Mouse (Mus musculus): Measurements from ENCODE around the gene Slc1a2. TPM values are rescaled to one million over a fixed set of nuclear protein-coding genes. Genes with fewer than 3 reads are reported as not detected.

Gene Slc1a2
- polyA plus RNA-seq, 1 experiment from 2014 or later = 0.47 TPM

- 57% methylated on average over 8 of the region's 8 CpGs for WGBS
These were observed 106.3 kb downstream of the Slc1a2 start for GRCm38 (mm10) chr2:102764602-102765374.

GRCm38 (mm10) chr2:102768267-102768666, 109.8 kb downstream of the Slc1a2 start:
- Histone ChIP-seq H3K36me3 (no peaks in the 10 kb centered on the region), H3K4me1 (replicated peaks) (peaks cover 6% of the 10 kb centered on the region), H3K4me3 (no peak overlapping the region), H3K9me3 (replicated peaks) (no peaks in the 10 kb centered on the region), H3K9ac (no peak overlapping the region), H3K4me2 (no peak overlapping the region), H3K27me3 (replicated peaks) (no peaks in the 10 kb centered on the region), H3K27ac (ENCODE audit: poor library complexity, severe bottlenecking) (no peak overlapping the region)
- 42% methylated on average over 3 of the region's 3 CpGs for WGBS
- ATAC-seq (ENCODE audit: insufficient number of reproducible peaks, low FRiP score) = no peak

More at GRCm38 (mm10) chr2:102764602-102765374, 106.3 kb downstream of the Slc1a2 start:
- no peak overlapping the region for H3K4me2 ChIP-seq
- ATAC-seq (ENCODE audit: insufficient number of reproducible peaks, low FRiP score) = no peak
- H3K4me1 ChIP-seq (replicated peaks) = peaks cover 23% of the 10 kb centered on the region
- H3K9ac ChIP-seq = no peak overlapping the region
- no peaks in the 10 kb centered on the region for H3K27me3 ChIP-seq (replicated peaks)
- H3K4me3 ChIP-seq = no peak overlapping the region
- no peak overlapping the region for H3K27ac ChIP-seq (ENCODE audit: poor library complexity, severe bottlenecking)
- H3K9me3 ChIP-seq (replicated peaks) = no peaks in the 10 kb centered on the region
- no peaks in the 10 kb centered on the region for H3K36me3 ChIP-seq

GRCm38 (mm10) chr2:102771304-102771703, 112.8 kb downstream of the Slc1a2 start:
- Histone ChIP-seq H3K27ac (ENCODE audit: poor library complexity, severe bottlenecking) (no peak overlapping the region), H3K27me3 (replicated peaks) (no peaks in the 10 kb centered on the region), H3K4me3 (no peak overlapping the region), H3K4me1 (replicated peaks) (peaks cover 6% of the 10 kb centered on the region), H3K9ac (no peak overlapping the region), H3K9me3 (replicated peaks) (no peaks in the 10 kb centered on the region), H3K36me3 (no peaks in the 10 kb centered on the region), H3K4me2 (no peak overlapping the region)
- ATAC-seq (ENCODE audit: insufficient number of reproducible peaks, low FRiP score) = no peak
- WGBS = 82% methylated on average over 1 of the region's 1 CpGs

- Histone ChIP-seq H3K27me3 (replicated peaks) (no peaks in the 10 kb centered on the region), H3K4me1 (replicated peaks) (peaks cover 6% of the 10 kb centered on the region), H3K4me3 (no peak overlapping the region), H3K9ac (no peak overlapping the region), H3K9me3 (replicated peaks) (no peaks in the 10 kb centered on the region), H3K36me3 (no peaks in the 10 kb centered on the region), H3K27ac (ENCODE audit: poor library complexity, severe bottlenecking) (no peak overlapping the region), H3K4me2 (no peak overlapping the region)
- WGBS = 86% methylated on average over 5 of the region's 5 CpGs
- ATAC-seq (ENCODE audit: insufficient number of reproducible peaks, low FRiP score) = no peak
These were observed 113.8 kb downstream of the Slc1a2 start for GRCm38 (mm10) chr2:102772276-102772675.

- Histone ChIP-seq H3K4me1 (replicated peaks) (no peaks in the 10 kb centered on the region), H3K4me2 (no peak overlapping the region), H3K27ac (ENCODE audit: poor library complexity, severe bottlenecking) (no peak overlapping the region), H3K9me3 (replicated peaks) (no peaks in the 10 kb centered on the region), H3K36me3 (no peaks in the 10 kb centered on the region), H3K27me3 (replicated peaks) (no peaks in the 10 kb centered on the region), H3K9ac (no peak overlapping the region), H3K4me3 (no peak overlapping the region)
- 76% methylated on average over 4 of the region's 4 CpGs for WGBS
- no peak for ATAC-seq (ENCODE audit: insufficient number of reproducible peaks, low FRiP score)
These were observed 116.2 kb downstream of the Slc1a2 start for GRCm38 (mm10) chr2:102774700-102775099.

- H3K9me3 ChIP-seq (replicated peaks) = no peaks in the 10 kb centered on the region
- ATAC-seq (ENCODE audit: insufficient number of reproducible peaks, low FRiP score) = no peak
- no peak overlapping the region for H3K27ac ChIP-seq (ENCODE audit: poor library complexity, severe bottlenecking)
- no peaks in the 10 kb centered on the region for H3K4me1 ChIP-seq (replicated peaks)
- WGBS = 81% methylated on average over 1 of the region's 1 CpGs
- H3K9ac ChIP-seq = no peak overlapping the region
- H3K36me3 ChIP-seq = no peaks in the 10 kb centered on the region
- H3K27me3 ChIP-seq (replicated peaks) = no peaks in the 10 kb centered on the region
- no peak overlapping the region for H3K4me3 ChIP-seq
- H3K4me2 ChIP-seq = no peak overlapping the region
These were observed 117.1 kb downstream of the Slc1a2 start for GRCm38 (mm10) chr2:102775561-102775960.

GRCm38 (mm10) chr2:102778208-102778607, 119.7 kb downstream of the Slc1a2 start:
- no peak overlapping the region for H3K4me2 ChIP-seq
- no peak for ATAC-seq (ENCODE audit: insufficient number of reproducible peaks, low FRiP score)
- H3K36me3 ChIP-seq = no peaks in the 10 kb centered on the region
- H3K9ac ChIP-seq = no peak overlapping the region
- H3K27ac ChIP-seq (ENCODE audit: poor library complexity, severe bottlenecking) = no peak overlapping the region
- H3K4me1 ChIP-seq (replicated peaks) = no peaks in the 10 kb centered on the region
- 86% methylated on average over 3 of the region's 3 CpGs for WGBS
- no peaks in the 10 kb centered on the region for H3K27me3 ChIP-seq (replicated peaks)
- H3K4me3 ChIP-seq = no peak overlapping the region
- H3K9me3 ChIP-seq (replicated peaks) = no peaks in the 10 kb centered on the region

- Histone ChIP-seq H3K9me3 (replicated peaks) (no peaks in the 10 kb centered on the region), H3K36me3 (no peaks in the 10 kb centered on the region)
- 86% methylated on average over 7 of the region's 7 CpGs for WGBS
These were observed 124.3 kb downstream of the Slc1a2 start for GRCm38 (mm10) chr2:102782751-102783150.

GRCm38 (mm10) chr2:102785696-102786095, 127.2 kb downstream of the Slc1a2 start:
- no peak overlapping the region for H3K27ac ChIP-seq (ENCODE audit: poor library complexity, severe bottlenecking)
- H3K4me1 ChIP-seq (replicated peaks) = no peaks in the 10 kb centered on the region
- no peak overlapping the region for H3K9ac ChIP-seq
- H3K36me3 ChIP-seq = no peaks in the 10 kb centered on the region
- H3K27me3 ChIP-seq (replicated peaks) = no peaks in the 10 kb centered on the region
- no peak overlapping the region for H3K4me3 ChIP-seq
- 27% methylated on average over 4 of the region's 4 CpGs for WGBS
- no peak for ATAC-seq (ENCODE audit: insufficient number of reproducible peaks, low FRiP score)
- no peak overlapping the region for H3K4me2 ChIP-seq
- no peaks in the 10 kb centered on the region for H3K9me3 ChIP-seq (replicated peaks)

More at GRCm38 (mm10) chr2:102782751-102783150, 124.3 kb downstream of the Slc1a2 start:
- Histone ChIP-seq H3K4me3 (no peak overlapping the region), H3K27me3 (replicated peaks) (no peaks in the 10 kb centered on the region), H3K9ac (no peak overlapping the region), H3K27ac (ENCODE audit: poor library complexity, severe bottlenecking) (no peak overlapping the region), H3K4me2 (no peak overlapping the region), H3K4me1 (replicated peaks) (no peaks in the 10 kb centered on the region)
- no peak for ATAC-seq (ENCODE audit: insufficient number of reproducible peaks, low FRiP score)

- Histone ChIP-seq H3K36me3 (no peaks in the 10 kb centered on the region), H3K4me1 (replicated peaks) (no peaks in the 10 kb centered on the region), H3K27ac (ENCODE audit: poor library complexity, severe bottlenecking) (no peak overlapping the region), H3K4me2 (no peak overlapping the region), H3K9me3 (replicated peaks) (no peaks in the 10 kb centered on the region), H3K4me3 (no peak overlapping the region), H3K9ac (no peak overlapping the region), H3K27me3 (replicated peaks) (no peaks in the 10 kb centered on the region)
- no peak for ATAC-seq (ENCODE audit: insufficient number of reproducible peaks, low FRiP score)
- WGBS = 75% methylated on average over 2 of the region's 2 CpGs
These were observed 133.2 kb downstream of the Slc1a2 start for GRCm38 (mm10) chr2:102791641-102792040.

GRCm38 (mm10) chr2:102792804-102793203, 134.3 kb downstream of the Slc1a2 start:
- no peak for ATAC-seq (ENCODE audit: insufficient number of reproducible peaks, low FRiP score)

GRCm38 (mm10) chr2:102795034-102795433, 136.6 kb downstream of the Slc1a2 start:
- H3K4me1 ChIP-seq (replicated peaks) = no peaks in the 10 kb centered on the region
- H3K27me3 ChIP-seq (replicated peaks) = no peaks in the 10 kb centered on the region
- 68% methylated on average over 3 of the region's 3 CpGs for WGBS
- no peak overlapping the region for H3K4me3 ChIP-seq
- H3K9ac ChIP-seq = no peak overlapping the region
- H3K4me2 ChIP-seq = no peak overlapping the region
- no peak overlapping the region for H3K27ac ChIP-seq (ENCODE audit: poor library complexity, severe bottlenecking)
- no peaks in the 10 kb centered on the region for H3K36me3 ChIP-seq
- H3K9me3 ChIP-seq (replicated peaks) = no peaks in the 10 kb centered on the region
- no peak for ATAC-seq (ENCODE audit: insufficient number of reproducible peaks, low FRiP score)

More at GRCm38 (mm10) chr2:102792804-102793203, 134.3 kb downstream of the Slc1a2 start:
- Histone ChIP-seq H3K27ac (ENCODE audit: poor library complexity, severe bottlenecking) (no peak overlapping the region), H3K4me2 (no peak overlapping the region), H3K9ac (no peak overlapping the region), H3K9me3 (replicated peaks) (no peaks in the 10 kb centered on the region), H3K27me3 (replicated peaks) (no peaks in the 10 kb centered on the region), H3K4me1 (replicated peaks) (no peaks in the 10 kb centered on the region), H3K4me3 (no peak overlapping the region), H3K36me3 (no peaks in the 10 kb centered on the region)
- 90% methylated on average over 6 of the region's 6 CpGs for WGBS

All from heart, embryonic 12.5 days (tissue).